Mouse (Mus musculus) heart, embryonic 14.5 days (tissue): ENCODE measurements at regions not wholly inside any gene's neighbourhood (a gene's known extent, or its start where the extent isn't known, plus 50 kb on each side); places are given as distances from the start of the nearest gene placed in this dataset.

Experiments used
- ATAC-seq: fragments of 200-750 bp; cut with Nextera tagmentation; 2 replicates; pipeline ENCODE4 v1.8.0; 2017; ENCODE audit warnings: low read depth, moderate TSS enrichment; ENCODE audit not compliant: insufficient number of reproducible peaks, insufficient read depth, low FRiP score
- H3K27ac ChIP-seq, 2 experiments: fragments of 200-500 bp in 1 of 2; fragments of 300-500 bp in 1 of 2; sonication (generic) in 1 of 2; replicated peaks in 1 of 2; 2 replicates each; pipeline ENCODE4 v1.5.1; 2012 to 2014; ENCODE audit warnings: low read depth in 2 of 2, low read length in 2 of 2, control low read depth in 1 of 2, mild to moderate bottlenecking in 1 of 2, mixed read lengths in 1 of 2; ENCODE audit not compliant: control insufficient read depth in 1 of 2, insufficient read depth in 1 of 2
- H3K27me3 ChIP-seq: fragments of 300-500 bp; sonication (generic); 2 replicates; pipeline ENCODE4 v1.6.1; 2014; ENCODE audit warnings: mild to moderate bottlenecking, low read length, control low read depth; ENCODE audit not compliant: control insufficient read depth, insufficient read depth
- H3K36me3 ChIP-seq: fragments of 300-500 bp; sonication (generic); 2 replicates; pipeline ENCODE4 v1.6.1; 2014; ENCODE audit warnings: mild to moderate bottlenecking, control low read depth, low read length, mixed read lengths; ENCODE audit not compliant: control insufficient read depth, insufficient read depth
- H3K4me1 ChIP-seq, 2 experiments: fragments of 200-500 bp in 1 of 2; fragments of 300-500 bp in 1 of 2; sonication (generic) in 1 of 2; 2 replicates each; pipeline ENCODE4 v1.6.1; 2012 to 2014; ENCODE audit warnings: low read length in 2 of 2, control low read depth in 1 of 2, mixed read lengths in 1 of 2; ENCODE audit not compliant: control insufficient read depth in 2 of 2, insufficient read depth in 2 of 2
- H3K4me2 ChIP-seq: fragments of 300-500 bp; sonication (generic); 2 replicates; pipeline ENCODE4 v1.6.1; 2014; ENCODE audit warnings: mild to moderate bottlenecking, low read length
- H3K4me3 ChIP-seq, 2 experiments: fragments of 200-500 bp in 1 of 2; fragments of 300-500 bp in 1 of 2; sonication (generic) in 1 of 2; 2 replicates each; pipeline ENCODE4 v1.5.1; 2012 to 2014; ENCODE audit warnings: low read length in 2 of 2, mild to moderate bottlenecking in 2 of 2, control low read depth in 1 of 2, low read depth in 1 of 2, moderate library complexity in 1 of 2; ENCODE audit not compliant: control insufficient read depth in 1 of 2, insufficient read depth in 1 of 2
- H3K9ac ChIP-seq: fragments of 300-500 bp; sonication (generic); 2 replicates; pipeline ENCODE4 v1.6.1; 2014; ENCODE audit warnings: mild to moderate bottlenecking, low read length
- H3K9me3 ChIP-seq: fragments of 300-500 bp; sonication (generic); 2 replicates; pipeline ENCODE4 v1.6.1; 2016; ENCODE audit warnings: low read length, control low read depth; ENCODE audit not compliant: control insufficient read depth
- WGBS: fragments of 180-500 bp; shearing (Covaris S2); extraction: QIAGEN DNeasy Blood & Tissue Kit; methylation state at CpG from one replicate; pipeline ENCODE4 v1.1.7; 2014; 5-methylcytosine and 5-hydroxymethylcytosine counted together

- Histone ChIP-seq H3K4me1 (no peaks in the 10 kb centered on the region; a peak in 1 of 4 replicates), H3K4me3 (no peak overlapping the region), H3K9me3 (peaks cover 5% of the 10 kb centered on the region; the same call in 1 of the 2 replicates), H3K36me3 (no peaks in the 10 kb centered on the region), H3K27ac (no peak overlapping the region), H3K4me2 (no peak overlapping the region), H3K9ac (no peak overlapping the region), H3K27me3 (no peaks in the 10 kb centered on the region)
- 45% methylated on average over 6 of the region's 6 CpGs for WGBS
- ATAC-seq, result no peak
These were observed 87.7 kb downstream of the Tpra1 start for GRCm38 (mm10) chr6:88989617-88990299.

DNA sequence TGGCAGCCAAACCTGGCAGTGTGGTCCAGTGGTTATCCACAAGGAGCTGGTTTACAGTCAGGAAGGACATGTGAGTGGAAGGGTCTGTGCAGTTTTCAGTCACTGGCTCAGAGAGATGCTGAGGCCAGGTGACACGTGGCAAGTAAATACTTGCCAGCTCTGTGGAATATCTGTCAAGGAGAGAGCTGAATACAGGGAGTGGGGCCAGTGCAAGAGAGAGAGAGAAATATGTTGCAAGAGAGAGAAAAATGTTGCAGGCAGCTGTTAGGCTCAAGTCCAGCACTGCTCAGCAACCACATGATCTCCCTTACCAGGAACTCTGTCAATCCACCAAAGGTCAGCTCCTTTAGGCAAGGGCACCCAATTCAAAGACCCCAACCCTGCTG is 88.2 kb downstream of the Tpra1 start:
- 13% methylated on average over 1 of the region's 1 CpGs for WGBS
- Histone ChIP-seq H3K27me3 (no peaks in the 10 kb centered on the region), H3K4me3 (no peak overlapping the region), H3K36me3 (no peaks in the 10 kb centered on the region), H3K9ac (no peak overlapping the region), H3K4me1 (no peaks in the 10 kb centered on the region; a peak in 1 of 4 replicates), H3K4me2 (no peak overlapping the region), H3K27ac (no peak overlapping the region), H3K9me3 (peaks cover 5% of the 10 kb centered on the region; the same call in 1 of the 2 replicates)
- no peak for ATAC-seq

- no peaks in the 10 kb centered on the region for H3K9me3 ChIP-seq
- no peak overlapping the region for H3K27ac ChIP-seq
- ATAC-seq, result no peak
- H3K4me1 ChIP-seq, result no peaks in the 10 kb centered on the region; a peak in 1 of 4 replicates
- no peak overlapping the region for H3K4me2 ChIP-seq
- H3K36me3 ChIP-seq, result no peaks in the 10 kb centered on the region
- no peaks in the 10 kb centered on the region for H3K27me3 ChIP-seq
- H3K4me3 ChIP-seq, result no peak overlapping the region
- H3K9ac ChIP-seq, result no peak overlapping the region
- 76% methylated on average over 3 of the region's 3 CpGs for WGBS
These were observed 93.0 kb downstream of the Tpra1 start for GRCm38 (mm10) chr6:88995077-88995476.

- ATAC-seq, result no peak
- no peaks in the 10 kb centered on the region for H3K9me3 ChIP-seq
- no peaks in the 10 kb centered on the region for H3K36me3 ChIP-seq
- H3K9ac ChIP-seq, result no peak overlapping the region
- H3K27me3 ChIP-seq, result no peaks in the 10 kb centered on the region
- H3K4me1 ChIP-seq, result peaks cover 0 to 2% of the 10 kb centered on the region in 2 experiments; a peak in 2 of 4 replicates
- H3K4me2 ChIP-seq, result no peak overlapping the region
- no peak overlapping the region for H3K27ac ChIP-seq
- 79% methylated on average over 3 of the region's 3 CpGs for WGBS
- no peak overlapping the region for H3K4me3 ChIP-seq
These were observed 97.1 kb downstream of the Tpra1 start for GRCm38 (mm10) chr6:88998927-88999722.

GRCm38 (mm10) chr6:89000359-89000758 is 98.3 kb downstream of the Tpra1 start:
- Histone ChIP-seq H3K27me3 (no peaks in the 10 kb centered on the region), H3K9ac (no peak overlapping the region), H3K9me3 (no peaks in the 10 kb centered on the region), H3K4me2 (no peak overlapping the region), H3K4me1 (peaks cover 0 to 2% of the 10 kb centered on the region in 2 experiments; a peak in 2 of 4 replicates), H3K4me3 (no peak overlapping the region), H3K36me3 (no peaks in the 10 kb centered on the region), H3K27ac (no peak overlapping the region)
- 32% methylated on average over 14 of the region's 14 CpGs for WGBS
- ATAC-seq, result no peak

GRCm38 (mm10) chr6:89003197-89003923 is 101.3 kb downstream of the Tpra1 start:
- WGBS, result 49% methylated on average over 6 of the region's 6 CpGs
- Histone ChIP-seq H3K27ac (peak overlapping the region; percentile 37 to 67; a peak in 3 of 4 replicates), H3K9me3 (no peaks in the 10 kb centered on the region), H3K4me1 (peaks cover 2 to 8% of the 10 kb centered on the region in 2 experiments; a peak in 2 of 4 replicates), H3K4me3 (no peak overlapping the region), H3K4me2 (no peak overlapping the region), H3K36me3 (no peaks in the 10 kb centered on the region), H3K27me3 (no peaks in the 10 kb centered on the region), H3K9ac (no peak overlapping the region)
- ATAC-seq, result peak; percentile 39; the same call in 1 of the 2 replicates

- ATAC-seq, result no peak
- H3K36me3 ChIP-seq, result no peaks in the 10 kb centered on the region
- no peak overlapping the region for H3K27ac ChIP-seq
- H3K9ac ChIP-seq, result no peak overlapping the region
- no peak overlapping the region for H3K4me3 ChIP-seq
- no peak overlapping the region for H3K4me2 ChIP-seq
- WGBS, result 42% methylated on average over 4 of the region's 4 CpGs
- no peaks in the 10 kb centered on the region for H3K9me3 ChIP-seq
- peaks cover 7 to 10% of the 10 kb centered on the region in 2 experiments; a peak in 2 of 4 replicates for H3K4me1 ChIP-seq
- H3K27me3 ChIP-seq, result no peaks in the 10 kb centered on the region
These were observed 103.0 kb downstream of the Tpra1 start for GRCm38 (mm10) chr6:89005094-89005493.
